Mouse (Mus musculus) cortical plate, adult 2 months (tissue): ENCODE measurements at regions not wholly inside any gene's neighbourhood (a gene's known extent, or its start where the extent isn't known, plus 50 kb on each side); places are given as distances from the start of the nearest gene placed in this dataset.

Experiments
- CTCF ChIP-seq: fragments of 200-500 bp; IDR thresholded peaks from 2 replicates; pipeline ENCODE4 v1.5.1; 2011; ENCODE audit warnings: mild to moderate bottlenecking, control low read depth, low read length; ENCODE audit not compliant: insufficient read depth; ENCODE audit errors: extremely low read depth
- POLR2A ChIP-seq: fragments of 200-500 bp; IDR thresholded peaks from 2 replicates; pipeline ENCODE4 v1.6.1; 2011; ENCODE audit warnings: mild to moderate bottlenecking, low read length, control low read depth; ENCODE audit not compliant: insufficient read depth; ENCODE audit errors: extremely low read depth

DNA sequence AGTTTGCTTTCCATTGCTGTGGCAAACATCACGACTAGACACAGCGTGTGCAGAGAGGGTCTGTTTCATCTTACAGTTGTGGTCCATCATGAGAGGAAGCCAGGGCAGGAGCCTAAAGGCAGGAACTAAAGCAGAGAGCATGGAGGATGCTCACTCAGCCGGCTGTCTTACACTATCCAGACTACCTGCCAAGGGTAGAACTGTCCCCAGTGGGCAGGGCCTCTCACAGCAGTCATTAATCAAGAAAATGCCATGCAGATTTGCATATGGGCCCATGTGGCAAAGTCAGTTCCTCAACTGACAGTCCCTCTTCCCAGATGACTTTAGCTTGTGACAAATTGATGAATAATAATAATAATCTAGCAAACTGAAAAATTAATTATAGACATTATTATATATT is 192.6 kb downstream of the Sp3 start:
- TF ChIP-seq POLR2A: no peak
- no peak for TF ChIP-seq CTCF
